Mouse (Mus musculus) CH12.LX (cell line): Measurements from ENCODE around the gene Gzmb.

Experiments used
- CTCF ChIP-seq, 2 experiments: IDR thresholded peaks in 1 of 2; conservative IDR thresholded peaks in 1 of 2; 2 replicates each; pipeline ENCODE4 v1.5.1; 2011 to 2012; ENCODE audit warnings: low read depth in 2 of 2, low read length in 2 of 2, improper control_type of control experiment in 1 of 2, inconsistent platforms in 1 of 2, mild to moderate bottlenecking in 1 of 2, moderate library complexity in 1 of 2
- EP300 ChIP-seq: IDR thresholded peaks from 2 replicates; pipeline ENCODE4 v1.6.1; 2011; ENCODE audit warnings: low read length, improper control_type of control experiment
- GABPA ChIP-seq: IDR thresholded peaks from 2 replicates; pipeline ENCODE4 v1.6.1; 2012; ENCODE audit warnings: low read depth, low read length, improper control_type of control experiment, inconsistent platforms; ENCODE audit not compliant: insufficient replicate concordance
- POLR2A ChIP-seq: IDR thresholded peaks from 2 replicates; pipeline ENCODE4 v1.6.1; 2011; ENCODE audit warnings: low read depth, mild to moderate bottlenecking, improper control_type of control experiment, low read length
- RAD21 ChIP-seq: IDR thresholded peaks from 2 replicates; pipeline ENCODE4 v1.6.1; 2011; ENCODE audit warnings: low read depth, mild to moderate bottlenecking, low read length, improper control_type of control experiment, moderate library complexity
- TCF12 ChIP-seq: IDR thresholded peaks from 2 replicates; pipeline ENCODE4 v1.6.1; 2014; ENCODE audit warnings: low read depth, mild to moderate bottlenecking, inconsistent platforms, low read length, improper control_type of control experiment
- UBTF ChIP-seq: IDR thresholded peaks from 2 replicates; pipeline ENCODE4 v1.6.1; 2012; ENCODE audit warnings: low read depth, mild to moderate bottlenecking, inconsistent platforms, low read length, improper control_type of control experiment, moderate library complexity
- USF1 ChIP-seq: IDR thresholded peaks from 2 replicates; pipeline ENCODE4 v1.6.1; 2014; ENCODE audit warnings: low read depth, mild to moderate bottlenecking, inconsistent platforms, low read length, improper control_type of control experiment

- no peak for TF ChIP-seq CTCF (conservative IDR thresholded peaks at IDR 0.05 in 1 of 2, IDR thresholded peaks at IDR 0.05 in 1 of 2; ENCODE audit: low read depth in 2 of 2, low read length in 2 of 2)
- TF ChIP-seq POLR2A: no peak
- TF ChIP-seq TCF12: no peak
- TF ChIP-seq GABPA: no peak
- no peak for TF ChIP-seq EP300
- TF ChIP-seq RAD21: no peak
- TF ChIP-seq USF1: no peak
- TF ChIP-seq UBTF: no peak
Observed at GRCm38 (mm10) chr14:56303506-56304025, 41.5 kb upstream of the Gzmb start.
